In the genomic region with DNA sequence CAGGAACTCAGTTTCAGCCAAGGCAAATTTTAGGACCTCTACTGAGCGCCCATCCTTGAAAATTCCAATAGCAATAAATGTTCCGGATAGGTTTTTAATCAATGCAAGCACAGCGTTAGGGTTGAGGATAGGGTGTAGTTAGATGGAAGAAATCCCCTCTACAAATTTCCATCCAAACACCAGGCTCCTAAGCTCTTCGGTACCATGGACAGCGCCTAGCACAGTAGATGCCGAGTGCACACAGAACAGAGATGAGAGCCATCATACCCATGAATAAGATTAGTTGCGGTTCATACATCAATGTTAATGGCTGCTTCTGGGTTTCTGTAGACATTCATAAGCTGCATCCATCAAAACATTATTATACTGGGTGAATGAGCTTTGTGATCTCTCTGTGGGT, we compare ENCODE assay signal across 10 mouse cellular contexts.
DNase-seq lines count a peak whose midpoint lies in the region; ATAC-seq and TF ChIP-seq lines count a peak whose summit lies in the region.
"Had no signal": no experiment of that assay in that cellular context is flagged by ENCODE, and none has a peak within 500 bp of the region (broad histone marks: within the 10 kb centered on the region; RNA-seq: fewer than 3 reads in every experiment).

No protein-coding gene starts in this region.

- H3K36me3 ChIP-seq in lung, embryonic 14.5 days (ENCODE audit: insufficient read depth) = no peaks in the 10 kb centered on the region
- H3K36me3 ChIP-seq in liver, postnatal 0 days (replicated peaks; ENCODE audit: insufficient read depth, low read length) = no peaks in the 10 kb centered on the region
- H3K36me3 ChIP-seq: embryonic facial prominence, embryonic 13.5 days; lung, embryonic 15.5 days had no signal

- no peak overlapping the region for H3K27ac ChIP-seq in lung, embryonic 14.5 days (ENCODE audit: low read depth)
- no peak overlapping the region for H3K27ac ChIP-seq in liver, postnatal 0 days (ENCODE audit: low read depth)
- H3K27ac ChIP-seq in left cerebral cortex, adult 2 months = no peak overlapping the region
- H3K27ac ChIP-seq: embryonic facial prominence, embryonic 13.5 days; lung, embryonic 15.5 days had no signal

- H3K4me3 ChIP-seq in lung, embryonic 14.5 days (ENCODE audit: low read depth, low read length) = no peak overlapping the region
- H3K4me3 ChIP-seq in lung, adult 2 months (replicated peaks; ENCODE audit: extremely low read depth, low read depth, low read length) = no peak overlapping the region
- H3K4me3 ChIP-seq in liver, postnatal 0 days (ENCODE audit: low read depth, low read length) = no peak overlapping the region
- no peak overlapping the region for H3K4me3 ChIP-seq in left cerebral cortex, adult 2 months
- H3K4me3 ChIP-seq: embryonic facial prominence, embryonic 13.5 days; lung, embryonic 15.5 days had no signal

- TF ChIP-seq POLR2A in lung, adult 2 months (IDR thresholded peaks at IDR 0.05; ENCODE audit: borderline replicate concordance, extremely low read depth, low read depth, low read length) = no peak

- no peak for TF ChIP-seq CTCF in lung, embryonic 14.5 days (IDR thresholded peaks at IDR 0.05; ENCODE audit: low read depth)
- TF ChIP-seq CTCF in lung, adult 2 months (IDR thresholded peaks at IDR 0.05; ENCODE audit: insufficient read depth, low read length) = no peak
- no peak for TF ChIP-seq CTCF in liver, postnatal 0 days (IDR thresholded peaks at IDR 0.05; ENCODE audit: low read depth)
- no peak for TF ChIP-seq CTCF in left cerebral cortex, adult 2 months (IDR thresholded peaks at IDR 0.05)

- intact Hi-C loops in left cerebral cortex, adult 2 months (cut with DNase I) = no loop called here

- DNase-seq in lung, embryonic 14.5 days = peak; percentile 92
- DNase-seq in lung, adult 2 months = no peak
- DNase-seq in WW6 (ENCODE audit: low read depth, low spot score) = peak; percentile 13
- DNase-seq in c-Kit-positive CD71-positive TER-119-positive erythroid progenitor cells, embryonic 14.5 days (ENCODE audit: low spot score) = peak; percentile 8
- peak; percentile 19 for DNase-seq in liver, postnatal 0 days
- no peak for DNase-seq in left cerebral cortex, adult 8-10 months (ENCODE audit: low spot score in 2 of 2)
- DNase-seq in left cerebral cortex, adult 2 months (ENCODE audit: extremely low spot score in 1 of 2, low spot score in 2 of 2) = no peak

- no peaks in the 10 kb centered on the region for H3K27me3 ChIP-seq in lung, embryonic 14.5 days (ENCODE audit: insufficient read depth, low read length)
- no peaks in the 10 kb centered on the region for H3K27me3 ChIP-seq in liver, postnatal 0 days (ENCODE audit: insufficient read depth, low read length)
- H3K27me3 ChIP-seq: embryonic facial prominence, embryonic 13.5 days; lung, embryonic 15.5 days had no signal

- H3K4me1 ChIP-seq in lung, embryonic 14.5 days (ENCODE audit: insufficient read depth) = no peaks in the 10 kb centered on the region
- no peaks in the 10 kb centered on the region for H3K4me1 ChIP-seq in lung, adult 2 months (ENCODE audit: control insufficient read depth, insufficient read depth, low read length)
- H3K4me1 ChIP-seq in liver, postnatal 0 days (ENCODE audit: insufficient read depth) = no peaks in the 10 kb centered on the region
- H3K4me1 ChIP-seq: embryonic facial prominence, embryonic 13.5 days; lung, embryonic 15.5 days had no signal

- WGBS in lung, embryonic 14.5 days = 28% methylated on average over 7 of the region's 7 CpGs
- WGBS in lung, adult 2 months = 33% methylated on average over 7 of the region's 7 CpGs
- WGBS in liver, postnatal 0 days (ENCODE audit: insufficient replicate concordance) = 33% methylated on average over 7 of the region's 7 CpGs

- TF ChIP-seq EP300 in liver, postnatal 0 days (IDR thresholded peaks at IDR 0.05; ENCODE audit: low read depth) = no peak

- no peak overlapping the region for H3K4me2 ChIP-seq in lung, embryonic 14.5 days
- H3K4me2 ChIP-seq in liver, postnatal 0 days (ENCODE audit: low read depth, low read length) = no peak overlapping the region
- H3K4me2 ChIP-seq: embryonic facial prominence, embryonic 13.5 days; lung, embryonic 15.5 days had no signal

- no peak overlapping the region for H3K9ac ChIP-seq in lung, embryonic 14.5 days
- H3K9ac ChIP-seq in liver, postnatal 0 days (replicated peaks) = no peak overlapping the region
- H3K9ac ChIP-seq: embryonic facial prominence, embryonic 13.5 days; lung, embryonic 15.5 days had no signal

- no peaks in the 10 kb centered on the region for H3K9me3 ChIP-seq in lung, embryonic 14.5 days (ENCODE audit: low read depth, low read length)
- H3K9me3 ChIP-seq in liver, postnatal 0 days (ENCODE audit: low read length) = no peaks in the 10 kb centered on the region
- H3K9me3 ChIP-seq: embryonic facial prominence, embryonic 13.5 days; lung, embryonic 15.5 days had no signal

- no peak; the same call in 1 of the 2 replicates for ATAC-seq in lung, embryonic 14.5 days (ENCODE audit: insufficient read depth)
- ATAC-seq in liver, postnatal 0 days = no peak
- no peak for ATAC-seq in inflammation-experienced regulatory T-cells, adult 6 months

Comparison
In these comparisons a context has a peak if more than half of its experiments do, and no peak if none do; other contexts are left out.
1. DNase-seq: peak in lung, embryonic 14.5 days (single experiment), WW6 (single experiment), c-Kit-positive CD71-positive TER-119-positive erythroid progenitor cells, embryonic 14.5 days (single experiment) and liver, postnatal 0 days (single experiment); none in lung, adult 2 months (single experiment), left cerebral cortex, adult 8-10 months (0 of 2) and left cerebral cortex, adult 2 months (0 of 2).